Mouse (Mus musculus) embryonic facial prominence, embryonic 12.5 days (tissue): ENCODE measurements around the gene Pacsin3. TPM values are rescaled to one million over a fixed set of nuclear protein-coding genes. Genes with fewer than 3 reads are reported as not detected.
A peak's percentile ranks its signal among the peaks of the same experiment; 100 is the strongest.

Experiments
- ATAC-seq: fragments of 200-750 bp; cut with Nextera tagmentation; 2 replicates; pipeline ENCODE4 v1.8.0; 2017; ENCODE audit not compliant: insufficient number of reproducible peaks, insufficient read depth, low FRiP score, low TSS enrichment
- H3K27ac ChIP-seq: fragments of 300-500 bp; sonication (generic); 2 replicates; pipeline ENCODE4 v1.5.1; 2016; ENCODE audit warnings: mild to moderate bottlenecking
- H3K27me3 ChIP-seq: fragments of 300-500 bp; sonication (generic); 2 replicates; pipeline ENCODE4 v1.6.1; 2016; ENCODE audit warnings: mild to moderate bottlenecking, moderate library complexity
- H3K36me3 ChIP-seq: fragments of 300-500 bp; sonication (generic); 2 replicates; pipeline ENCODE4 v1.6.1; 2016; ENCODE audit warnings: mild to moderate bottlenecking
- H3K4me1 ChIP-seq: fragments of 300-500 bp; sonication (generic); 2 replicates; pipeline ENCODE4 v1.6.1; 2016
- H3K4me2 ChIP-seq: fragments of 300-500 bp; sonication (generic); replicated peaks from 2 replicates; pipeline ENCODE4 v1.6.1; 2016; ENCODE audit warnings: mild to moderate bottlenecking, moderate library complexity
- H3K4me3 ChIP-seq: fragments of 300-500 bp; sonication (generic); 2 replicates; pipeline ENCODE4 v1.5.1; 2016; ENCODE audit warnings: mild to moderate bottlenecking
- H3K9ac ChIP-seq: fragments of 300-500 bp; sonication (generic); 2 replicates; pipeline ENCODE4 v1.6.1; 2016; ENCODE audit warnings: mild to moderate bottlenecking, moderate library complexity
- H3K9me3 ChIP-seq: fragments of 300-500 bp; sonication (generic); 2 replicates; pipeline ENCODE4 v1.6.1; 2016; ENCODE audit warnings: mild to moderate bottlenecking, moderate library complexity
- WGBS: fragments of 180-500 bp; shearing (Covaris S2); methylation state at CpG from one replicate; pipeline ENCODE4 v1.1.7; 2016; 5-methylcytosine and 5-hydroxymethylcytosine counted together
- polyA plus RNA-seq: library from polyadenylated mRNA; unstranded; fragments of >200 nt; fragmentation: Nextera tagmentation; extraction: Ambion mirVana; gene quantifications from 2 replicates; pipeline ENCODE4 v1.2.1, GENCODE M21; 2016

Pacsin3 gene
- polyA plus RNA-seq, 1 experiment from 2014 or later: 40.9 TPM

DNA sequence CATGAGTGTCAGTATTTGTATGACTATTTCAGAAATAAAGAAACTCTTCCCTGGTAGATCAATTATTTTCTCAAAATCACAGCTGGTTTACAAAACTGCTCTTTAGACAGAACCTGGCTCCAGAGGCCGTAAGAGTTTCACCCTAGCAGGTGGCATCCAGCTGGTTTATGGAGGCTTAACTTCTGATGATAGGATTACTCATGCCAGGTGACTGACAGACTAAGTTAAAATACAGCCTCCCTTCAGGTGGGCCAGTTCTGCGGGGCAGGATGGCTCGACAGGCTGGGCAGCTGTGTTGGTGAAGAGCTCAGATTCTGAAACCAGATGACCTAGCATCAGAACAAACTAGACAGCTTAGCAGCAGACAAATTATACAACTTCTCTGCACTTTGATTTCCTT, 53.8 kb downstream of the Pacsin3 start:
- Histone ChIP-seq H3K4me1 (peaks cover 15% of the 10 kb centered on the region), H3K4me3 (no peak overlapping the region), H3K4me2 (no peak overlapping the region), H3K9ac (no peak overlapping the region), H3K9me3 (no peaks in the 10 kb centered on the region), H3K36me3 (no peaks in the 10 kb centered on the region), H3K27me3 (no peaks in the 10 kb centered on the region), H3K27ac (no peak overlapping the region)
- WGBS: 48% methylated on average over 3 of the region's 3 CpGs
- ATAC-seq: no peak

DNA sequence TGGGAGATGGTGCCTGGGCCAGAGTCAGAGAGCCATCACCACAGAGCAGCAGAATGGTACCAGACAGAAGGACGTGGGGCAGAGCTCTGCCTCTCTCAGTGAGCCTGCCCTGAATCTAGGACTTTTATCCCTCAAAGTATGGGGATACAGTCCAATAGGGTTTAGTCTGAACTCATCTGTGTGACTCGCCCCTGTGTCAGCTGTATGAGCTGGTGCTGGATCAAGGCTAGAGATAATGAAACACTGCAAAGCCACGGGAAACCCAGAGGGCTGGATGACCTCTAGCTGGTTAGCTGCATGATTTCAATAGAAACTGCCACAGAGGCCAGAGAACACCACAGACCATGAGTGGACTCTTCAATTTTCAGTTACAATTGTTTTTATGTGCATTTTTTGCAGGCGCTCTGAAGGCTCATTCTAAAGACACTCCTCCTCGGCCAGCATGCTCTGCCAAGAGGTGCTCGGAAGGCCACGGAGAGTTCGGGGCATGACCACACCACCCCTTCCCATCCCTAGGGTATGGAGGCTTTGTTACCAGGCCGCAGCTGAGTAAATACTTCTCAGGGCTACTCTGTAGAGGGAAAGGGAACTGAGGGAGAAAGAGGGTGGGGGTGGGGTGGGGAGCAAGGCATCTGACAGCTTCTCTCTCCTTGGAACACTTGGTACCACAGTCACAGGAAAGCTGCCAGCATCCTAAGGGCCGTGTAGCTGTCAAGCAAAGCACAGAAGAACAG, 57.0 kb downstream of the Pacsin3 start:
- no peak overlapping the region for H3K4me2 ChIP-seq
- no peaks in the 10 kb centered on the region for H3K27me3 ChIP-seq
- H3K4me1 ChIP-seq: peaks cover 15% of the 10 kb centered on the region
- 0 out of 2 replicates have a peak overlapping the region, but pooled peaks have one; percentile 54 for H3K27ac ChIP-seq
- no peak overlapping the region for H3K4me3 ChIP-seq
- 0 out of 2 replicates have a peak, but pooled peaks cover 4% of the 10 kb centered on the region for H3K36me3 ChIP-seq
- ATAC-seq: no peak
- H3K9ac ChIP-seq: no peak overlapping the region
- H3K9me3 ChIP-seq: no peaks in the 10 kb centered on the region
- WGBS: 42% methylated on average over 10 of the region's 10 CpGs

DNA sequence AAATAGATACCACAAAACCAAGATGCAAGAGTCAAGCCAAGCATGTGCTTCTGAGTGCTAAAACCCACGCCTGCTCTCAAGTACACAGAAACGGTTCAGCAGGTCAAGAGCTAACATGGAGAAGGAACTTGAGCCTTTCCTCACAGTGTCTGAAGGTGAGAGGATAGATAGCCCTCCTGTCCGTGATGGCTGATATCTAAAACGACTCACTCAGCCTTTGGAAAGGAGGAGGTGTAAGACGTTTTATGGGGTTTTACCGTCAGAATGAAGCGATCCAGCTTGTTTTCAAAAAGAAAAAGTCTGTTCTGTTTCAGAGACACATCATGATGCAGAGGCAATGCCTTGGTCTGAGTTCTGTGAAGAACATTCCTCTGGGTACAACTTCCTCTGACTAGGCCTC, 58.4 kb downstream of the Pacsin3 start:
- WGBS: 90% methylated on average over 7 of the region's 7 CpGs
- Histone ChIP-seq H3K36me3 (0 out of 2 replicates have a peak, but pooled peaks cover 4% of the 10 kb centered on the region), H3K4me1 (peaks cover 9% of the 10 kb centered on the region; the same call in 1 of the 2 replicates), H3K27ac (no peak overlapping the region), H3K9ac (no peak overlapping the region), H3K9me3 (no peaks in the 10 kb centered on the region), H3K4me3 (no peak overlapping the region), H3K4me2 (no peak overlapping the region), H3K27me3 (no peaks in the 10 kb centered on the region)
- ATAC-seq: no peak

Other genes starting within 250 kb of the Pacsin3 start
- gene Rapsn, start 220.3 kb upstream of the Pacsin3 start, polyA plus RNA-seq: 6.6 and 8.3 TPM in 2 replicates
- gene Psmc3, start 201.9 kb upstream of the Pacsin3 start, polyA plus RNA-seq: 307 and 326 TPM in 2 replicates
- gene Slc39a13, start 185.5 kb upstream of the Pacsin3 start, polyA plus RNA-seq: 41.9 and 44.9 TPM in 2 replicates
- gene Spi1, start 173.6 kb upstream of the Pacsin3 start, polyA plus RNA-seq: 4.0 and 4.9 TPM in 2 replicates
- gene Mybpc3, start 137.8 kb upstream of the Pacsin3 start, polyA plus RNA-seq: 0.09 and 0.31 TPM in 2 replicates
- 17.5 and 18.1 TPM in 2 replicates for gene Madd, start 72.1 kb upstream of the Pacsin3 start, polyA plus RNA-seq
- 1.1 and 1.3 TPM in 2 replicates for gene Nr1h3, start 53.1 kb upstream of the Pacsin3 start, polyA plus RNA-seq
- 32.0 and 32.6 TPM in 2 replicates for gene Acp2, start 53.1 kb upstream of the Pacsin3 start, polyA plus RNA-seq
- 17.5 and 18.1 TPM in 2 replicates for gene Ddb2, start 19.0 kb upstream of the Pacsin3 start, polyA plus RNA-seq
- gene Arfgap2, start 9.0 kb downstream of the Pacsin3 start, polyA plus RNA-seq: 93.0 and 95.9 TPM in 2 replicates
- 71.3 and 80.1 TPM in 2 replicates for gene 1110051M20Rik, start 188.8 kb downstream of the Pacsin3 start, polyA plus RNA-seq
- 7.9 and 8.2 TPM in 2 replicates for gene Lrp4, start 201.6 kb downstream of the Pacsin3 start, polyA plus RNA-seq